Mouse (Mus musculus): ENCODE measurements around the gene Kirrel3. TPM values are rescaled to one million over a fixed set of nuclear protein-coding genes. Genes with fewer than 3 reads are reported as not detected.

Gene Kirrel3
- polyA plus RNA-seq, 1 experiment = 0.80 TPM

DNA sequence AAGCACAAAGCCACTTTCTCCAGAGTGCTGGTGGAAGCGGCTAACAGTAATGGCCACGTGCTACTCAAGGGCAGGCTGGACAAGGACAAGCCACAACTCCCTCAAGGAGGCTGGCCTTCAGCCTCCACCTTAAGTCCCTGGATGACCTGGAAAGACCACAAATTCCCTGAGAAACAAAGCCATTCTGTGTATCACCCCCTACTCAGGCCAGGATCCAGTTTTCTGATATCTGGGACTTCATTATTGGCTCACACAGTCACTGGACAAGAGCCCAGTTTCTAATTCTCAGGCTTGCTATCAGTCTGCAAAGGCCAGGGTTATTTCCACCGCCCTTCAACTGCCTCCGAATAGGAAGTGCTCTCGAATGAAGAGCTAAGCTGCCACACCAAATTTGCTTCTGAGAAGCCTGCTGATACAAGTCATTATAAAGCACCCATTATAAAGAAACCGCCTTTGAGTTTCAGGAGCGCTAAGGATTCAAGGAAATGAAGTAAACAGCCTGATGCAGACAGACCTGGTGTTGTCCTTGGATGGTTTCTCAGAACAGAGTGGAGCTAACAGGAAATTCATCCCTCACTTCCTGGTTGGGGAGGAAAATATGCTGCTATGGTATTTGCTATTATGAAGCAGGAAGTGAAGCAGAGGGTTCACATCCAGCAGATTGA, 553.4 kb downstream of the Kirrel3 start:
- peak; percentile 35 for DNase-seq
- H3K4me1 ChIP-seq (ENCODE audit: control insufficient read depth, insufficient read depth, low read length) = peaks cover 6% of the 10 kb centered on the region; the same call in 1 of the 2 replicates
- no peak overlapping the region for H3K4me3 ChIP-seq (replicated peaks; ENCODE audit: extremely low read depth, low read depth, low read length)
- 18% methylated on average over 7 of the region's 7 CpGs for WGBS
- TF ChIP-seq CTCF (IDR thresholded peaks at IDR 0.05; ENCODE audit: insufficient read depth, low read length) = no peak
- TF ChIP-seq POLR2A (IDR thresholded peaks at IDR 0.05; ENCODE audit: borderline replicate concordance, extremely low read depth, low read depth, low read length) = no peak

DNA sequence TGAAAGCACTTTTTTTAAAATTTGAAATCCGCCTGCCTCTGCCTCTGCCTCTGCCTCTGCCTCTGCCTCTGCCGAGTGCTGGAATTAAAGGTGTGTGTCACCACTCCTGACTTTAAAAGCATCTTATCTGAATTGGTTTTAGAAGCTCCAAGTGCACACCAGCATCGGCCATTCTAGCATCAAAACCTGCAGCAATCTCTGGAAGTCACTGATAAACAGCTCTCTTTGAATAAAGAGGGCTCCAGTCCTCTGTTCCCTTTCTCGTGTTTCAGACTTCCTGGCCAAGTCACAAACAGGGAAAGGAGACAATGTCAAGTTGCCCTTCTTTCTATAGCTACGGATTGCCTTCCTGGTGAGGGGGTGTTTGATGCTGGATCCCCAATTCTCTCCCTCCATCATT, 554.2 kb downstream of the Kirrel3 start:
- H3K4me3 ChIP-seq (replicated peaks; ENCODE audit: extremely low read depth, low read depth, low read length) = no peak overlapping the region
- WGBS = 30% methylated on average over 5 of the region's 5 CpGs
- TF ChIP-seq CTCF (IDR thresholded peaks at IDR 0.05; ENCODE audit: insufficient read depth, low read length) = no peak
- no peak for TF ChIP-seq POLR2A (IDR thresholded peaks at IDR 0.05; ENCODE audit: borderline replicate concordance, extremely low read depth, low read depth, low read length)
- DNase-seq = no peak
- peaks cover 6% of the 10 kb centered on the region; the same call in 1 of the 2 replicates for H3K4me1 ChIP-seq (ENCODE audit: control insufficient read depth, insufficient read depth, low read length)

DNA sequence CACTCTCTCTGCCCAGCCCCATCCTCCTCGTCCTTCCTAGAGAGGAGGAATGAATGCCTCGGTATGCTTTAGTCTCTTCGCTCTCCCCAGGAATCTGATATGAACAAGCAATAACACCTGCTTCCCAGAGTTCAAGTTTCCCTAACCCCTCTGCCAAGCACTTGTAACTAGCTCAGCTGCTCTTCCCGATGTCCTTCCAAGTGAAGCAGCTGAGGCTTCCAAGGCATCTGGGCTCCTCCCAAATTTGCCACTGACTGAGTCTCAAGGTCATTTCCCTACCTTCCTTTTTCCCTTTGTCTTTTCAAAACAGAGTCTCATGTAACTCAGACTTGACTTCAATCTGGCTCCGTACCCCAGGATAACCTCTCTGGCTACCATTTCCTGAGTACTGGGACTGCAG, 555.8 kb downstream of the Kirrel3 start:
- H3K4me1 ChIP-seq (ENCODE audit: control insufficient read depth, insufficient read depth, low read length) = peaks cover 7% of the 10 kb centered on the region; the same call in 1 of the 2 replicates
- no peak for DNase-seq

DNA sequence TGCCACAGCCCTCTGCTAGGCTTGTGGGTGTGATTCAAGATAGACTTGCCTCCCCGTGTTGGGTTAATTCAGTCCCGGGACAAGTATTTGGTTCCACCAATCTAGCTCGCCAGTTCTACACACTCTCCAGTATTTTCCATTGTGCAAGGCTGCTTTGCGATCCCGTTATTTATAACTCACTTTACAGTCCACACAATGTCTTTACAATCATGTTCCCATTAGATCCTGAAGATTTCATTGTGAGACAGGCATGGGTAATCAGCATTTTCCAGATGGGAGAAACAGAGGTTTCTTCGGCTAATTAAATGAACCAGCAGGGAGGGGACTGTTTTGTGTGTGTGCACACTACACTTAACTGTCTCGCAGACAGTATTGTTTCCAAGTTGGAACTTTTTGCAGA, 557.9 kb downstream of the Kirrel3 start:
- H3K4me1 ChIP-seq (ENCODE audit: control insufficient read depth, insufficient read depth, low read length) = peaks cover 7% of the 10 kb centered on the region; the same call in 1 of the 2 replicates
- no peak for DNase-seq
- no peak overlapping the region for H3K4me3 ChIP-seq (replicated peaks; ENCODE audit: extremely low read depth, low read depth, low read length)
- 58% methylated on average over 7 of the region's 7 CpGs for WGBS
- TF ChIP-seq POLR2A (IDR thresholded peaks at IDR 0.05; ENCODE audit: borderline replicate concordance, extremely low read depth, low read depth, low read length) (no peak), CTCF (IDR thresholded peaks at IDR 0.05; ENCODE audit: insufficient read depth, low read length) (no peak)

More for the DNA sequence above, 555.8 kb downstream of the Kirrel3 start:
- WGBS = 46% methylated on average over 5 of the region's 5 CpGs
- no peak overlapping the region for H3K4me3 ChIP-seq (replicated peaks; ENCODE audit: extremely low read depth, low read depth, low read length)
- TF ChIP-seq POLR2A (IDR thresholded peaks at IDR 0.05; ENCODE audit: borderline replicate concordance, extremely low read depth, low read depth, low read length) = no peak
- TF ChIP-seq CTCF (IDR thresholded peaks at IDR 0.05; ENCODE audit: insufficient read depth, low read length) = no peak

DNA sequence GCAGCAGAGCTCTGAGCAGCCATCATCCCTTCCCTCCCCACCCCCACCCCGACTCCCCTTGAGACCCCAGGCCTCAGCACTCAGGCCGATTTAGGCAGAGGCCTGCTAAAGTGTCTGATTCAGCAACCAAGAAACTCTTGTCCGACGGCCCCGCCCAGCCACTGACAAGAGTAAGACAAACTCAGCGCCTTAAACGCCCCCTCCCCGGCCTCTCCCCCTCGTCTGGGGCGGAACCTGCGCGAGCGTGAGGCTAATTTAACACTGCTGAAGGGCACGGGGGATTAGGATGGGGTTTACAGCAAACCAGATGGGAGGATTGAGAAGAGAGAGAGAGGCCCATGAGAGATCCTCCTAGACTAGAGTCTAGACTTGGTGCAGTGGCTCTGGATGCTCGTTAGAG, 558.8 kb downstream of the Kirrel3 start:
- WGBS = 57% methylated on average over 15 of the region's 15 CpGs
- DNase-seq = no peak
- H3K4me1 ChIP-seq (ENCODE audit: control insufficient read depth, insufficient read depth, low read length) = peaks cover 3% of the 10 kb centered on the region; the same call in 1 of the 2 replicates
- TF ChIP-seq POLR2A (IDR thresholded peaks at IDR 0.05; ENCODE audit: borderline replicate concordance, extremely low read depth, low read depth, low read length) = no peak
- TF ChIP-seq CTCF (IDR thresholded peaks at IDR 0.05; ENCODE audit: insufficient read depth, low read length) = no peak
- no peak overlapping the region for H3K4me3 ChIP-seq (replicated peaks; ENCODE audit: extremely low read depth, low read depth, low read length)

DNA sequence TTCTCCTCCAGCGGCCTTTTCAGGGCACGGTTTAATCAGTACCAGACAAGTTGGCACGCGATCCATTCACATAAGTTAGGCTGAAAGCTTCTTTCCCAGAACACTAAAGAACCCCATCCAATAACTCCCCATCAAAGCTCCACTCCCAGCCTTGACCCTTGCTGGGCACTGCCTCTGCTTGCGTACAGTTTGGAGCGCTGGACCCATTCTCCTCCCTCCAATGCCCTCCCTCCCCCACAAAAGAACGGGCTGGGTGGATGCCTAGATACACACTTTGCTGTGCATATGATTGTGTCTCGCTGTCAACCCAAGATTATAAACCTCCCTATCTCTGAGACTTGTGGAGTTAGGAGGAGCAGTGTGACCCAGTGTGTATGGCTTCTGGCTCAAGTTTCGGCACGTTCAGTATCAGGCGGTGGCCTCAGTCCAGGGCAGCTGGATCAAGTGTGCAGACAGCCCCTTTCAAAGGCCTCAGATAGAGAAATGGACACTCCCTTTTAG, 559.4 kb downstream of the Kirrel3 start:
- TF ChIP-seq POLR2A (IDR thresholded peaks at IDR 0.05; ENCODE audit: borderline replicate concordance, extremely low read depth, low read depth, low read length) (no peak), CTCF (IDR thresholded peaks at IDR 0.05; ENCODE audit: insufficient read depth, low read length) (no peak)
- WGBS = 58% methylated on average over 11 of the region's 11 CpGs
- Histone ChIP-seq H3K4me1 (ENCODE audit: control insufficient read depth, insufficient read depth, low read length) (peaks cover 3% of the 10 kb centered on the region; the same call in 1 of the 2 replicates), H3K4me3 (replicated peaks; ENCODE audit: extremely low read depth, low read depth, low read length) (no peak overlapping the region)
- DNase-seq = no peak

DNA sequence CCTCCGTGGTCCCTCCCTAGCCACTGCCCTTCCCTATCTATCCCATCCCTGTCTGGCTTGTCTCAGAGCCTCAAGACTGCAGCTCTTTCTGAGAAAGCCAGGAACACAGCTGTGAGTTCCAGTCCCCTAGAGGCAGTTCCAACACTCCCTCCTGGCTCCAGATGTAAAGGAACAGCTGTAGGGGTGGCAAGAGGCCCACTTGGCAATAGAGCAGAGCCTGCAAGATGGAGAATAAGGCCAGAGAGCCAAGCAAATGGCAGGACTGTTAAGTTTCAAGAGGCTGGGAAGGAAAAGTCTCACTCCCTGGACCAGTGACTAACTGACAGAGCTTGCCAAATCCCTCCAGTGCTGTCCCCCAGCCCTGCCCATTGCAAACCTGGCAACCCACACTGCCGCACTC, 560.1 kb downstream of the Kirrel3 start:
- DNase-seq = peak; percentile 48

DNA sequence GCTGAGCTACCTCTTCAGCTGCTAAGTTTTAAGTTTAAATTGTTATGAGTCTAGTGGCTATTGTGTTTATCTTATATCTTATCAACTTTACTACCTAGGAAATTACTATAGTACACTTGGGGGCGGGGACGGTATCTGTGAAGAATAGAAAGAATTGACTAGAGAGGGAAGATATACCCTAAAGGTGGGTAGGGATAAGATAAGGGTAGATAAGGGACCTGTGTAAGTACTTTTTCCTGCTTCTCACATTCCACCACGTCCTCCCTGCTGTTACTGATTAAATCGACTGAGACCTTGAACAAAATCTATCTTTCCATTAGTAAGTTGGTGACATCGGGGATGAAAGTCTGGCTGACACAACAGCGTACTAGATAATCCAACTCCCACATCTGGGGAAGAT, 562.8 kb downstream of the Kirrel3 start:
- no peak for DNase-seq
- H3K4me1 ChIP-seq (ENCODE audit: control insufficient read depth, insufficient read depth, low read length) = 0 out of 2 replicates have a peak, but pooled peaks cover 3% of the 10 kb centered on the region
- 75% methylated on average over 6 of the region's 6 CpGs for WGBS
- TF ChIP-seq POLR2A (IDR thresholded peaks at IDR 0.05; ENCODE audit: borderline replicate concordance, extremely low read depth, low read depth, low read length) = no peak
- no peak for TF ChIP-seq CTCF (IDR thresholded peaks at IDR 0.05; ENCODE audit: insufficient read depth, low read length)
- no peak overlapping the region for H3K4me3 ChIP-seq (replicated peaks; ENCODE audit: extremely low read depth, low read depth, low read length)

More for the DNA sequence above, 560.1 kb downstream of the Kirrel3 start:
- TF ChIP-seq POLR2A (IDR thresholded peaks at IDR 0.05; ENCODE audit: borderline replicate concordance, extremely low read depth, low read depth, low read length) (no peak), CTCF (IDR thresholded peaks at IDR 0.05; ENCODE audit: insufficient read depth, low read length) (no peak)
- Histone ChIP-seq H3K4me1 (ENCODE audit: control insufficient read depth, insufficient read depth, low read length) (0 out of 2 replicates have a peak, but pooled peaks cover 3% of the 10 kb centered on the region), H3K4me3 (replicated peaks; ENCODE audit: extremely low read depth, low read depth, low read length) (no peak overlapping the region)
- 63% methylated on average over 2 of the region's 2 CpGs for WGBS

DNA sequence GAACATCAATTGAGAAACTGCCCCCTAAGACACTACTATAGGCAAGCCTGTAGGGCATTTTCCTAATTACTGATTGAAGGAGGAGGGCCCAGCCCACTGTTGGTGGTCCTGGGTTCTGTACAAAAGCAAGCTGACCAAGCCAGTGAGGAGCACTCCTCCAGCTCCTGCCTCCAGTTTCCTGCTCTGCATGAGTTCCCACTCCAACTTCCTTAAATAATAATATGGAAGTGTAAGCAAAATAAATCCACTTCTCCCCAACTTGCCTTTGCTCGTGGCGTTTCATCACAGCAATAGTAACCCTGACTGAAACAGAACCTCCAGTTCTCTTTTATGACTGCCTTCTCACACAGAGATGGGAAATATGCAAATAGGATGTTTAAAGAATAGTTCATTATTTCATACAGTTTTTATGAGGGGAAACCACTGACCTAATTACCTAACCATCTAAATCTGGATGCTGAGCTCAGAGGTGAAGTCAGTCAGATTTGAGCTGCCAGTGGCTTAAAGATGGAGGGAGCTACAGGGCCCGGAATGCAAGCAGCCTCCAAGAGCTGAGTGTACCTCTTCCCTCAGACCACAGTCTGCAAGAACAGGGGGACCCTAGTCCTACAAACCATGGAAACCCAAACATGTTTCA, 564.3 kb downstream of the Kirrel3 start:
- WGBS = 62% methylated on average over 3 of the region's 3 CpGs
- TF ChIP-seq CTCF (IDR thresholded peaks at IDR 0.05; ENCODE audit: insufficient read depth, low read length) (no peak), POLR2A (IDR thresholded peaks at IDR 0.05; ENCODE audit: borderline replicate concordance, extremely low read depth, low read depth, low read length) (no peak)
- Histone ChIP-seq H3K4me3 (replicated peaks; ENCODE audit: extremely low read depth, low read depth, low read length) (no peak overlapping the region), H3K4me1 (ENCODE audit: control insufficient read depth, insufficient read depth, low read length) (0 out of 2 replicates have a peak, but pooled peaks cover 3% of the 10 kb centered on the region)
- no peak for DNase-seq
